Mouse (Mus musculus): ENCODE results near the gene Isy1.

- TF ChIP-seq CTCF (IDR thresholded peaks at IDR 0.05) (no peak), POLR2A (IDR thresholded peaks at IDR 0.05; ENCODE audit: insufficient read depth, low read depth, low read length) (no peak), EP300 (IDR thresholded peaks at IDR 0.05; ENCODE audit: insufficient read depth, low read depth, low read length) (no peak)
Observed at GRCm38 (mm10) chr6:87853446-87853845, 14.8 kb upstream of the Isy1 start.
